Mouse (Mus musculus) adrenal gland, postnatal 4 days (tissue): ENCODE results near the gene Creb3l1. TPM values are rescaled to one million over a fixed set of nuclear protein-coding genes. Genes with fewer than 3 reads are reported as not detected.
A peak's percentile ranks its signal among the peaks of the same experiment; 100 is the strongest.

Experiments
- DNase-seq, 2 experiments: peaks; one replicate each; pipeline ENCODE4 v3.0.0; 2021 to 2022; ENCODE audit warnings: low spot score in 2 of 2, mixed read lengths in 2 of 2
- total RNA-seq, 2 experiments: library from RNA; stranded (reverse); gene quantifications; 2 replicates each; pipeline ENCODE4 v1.2.3; 2021

Gene Creb3l1
- total RNA-seq, 2 experiments from 2014 or later, result 20.0 to 22.7 TPM

- no peak for DNase-seq
Measured at GRCm38 (mm10) chr2:91967962-91968361, 56.3 kb downstream of the Creb3l1 start.

DNA sequence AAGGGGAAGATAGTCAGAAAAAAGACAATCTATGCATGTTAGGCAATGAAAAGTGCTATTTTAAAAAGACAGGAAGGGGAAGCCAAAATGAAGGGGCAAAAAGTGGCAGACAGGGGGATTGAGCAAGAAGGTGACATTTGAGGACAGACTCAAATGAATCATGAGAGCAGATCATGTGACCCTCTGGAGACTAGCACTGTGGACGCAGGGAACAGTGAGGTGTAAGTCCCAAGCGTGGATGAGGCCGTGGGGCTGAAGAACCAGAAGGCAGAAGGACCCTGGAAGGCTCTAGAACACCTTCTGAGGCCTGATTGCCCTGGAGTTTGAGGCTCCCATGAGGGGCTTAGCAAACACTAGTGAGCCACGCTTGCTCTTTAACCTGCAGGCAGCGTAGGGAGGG is 57.9 kb downstream of the Creb3l1 start:
- no peak for DNase-seq

GRCm38 (mm10) chr2:91965417-91965816 is 58.9 kb downstream of the Creb3l1 start:
- no peak for DNase-seq

DNA sequence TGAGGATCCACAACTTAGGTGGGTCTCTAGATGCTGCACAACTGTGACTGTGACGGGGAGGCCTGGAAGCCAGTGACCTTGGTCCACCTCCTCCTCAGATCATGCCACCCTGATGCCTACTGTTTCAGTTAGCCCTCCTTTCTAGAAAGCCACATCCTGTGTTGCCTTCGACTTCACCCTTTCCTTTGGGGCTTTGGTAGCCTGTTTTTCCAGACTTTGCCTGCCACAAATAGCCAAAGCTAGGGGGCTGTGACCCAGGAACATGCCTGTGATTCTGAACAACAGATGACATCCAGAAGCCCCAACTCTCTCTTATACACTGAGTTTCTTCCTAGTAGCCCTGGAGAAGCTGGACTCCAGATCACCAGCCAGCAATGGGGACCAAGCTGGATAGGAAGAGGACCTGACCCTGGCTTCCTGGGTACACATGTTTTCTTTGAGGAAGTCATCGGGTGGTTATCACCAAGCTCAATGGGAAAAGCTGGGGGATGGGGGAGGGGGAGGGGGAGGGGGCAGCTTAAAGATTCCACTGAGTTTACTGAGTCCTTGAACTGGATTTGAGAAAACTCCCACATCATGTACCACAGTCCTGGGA is 59.6 kb downstream of the Creb3l1 start:
- DNase-seq, result no peak

GRCm38 (mm10) chr2:91963443-91963932 is 60.8 kb downstream of the Creb3l1 start:
- DNase-seq, result peak; percentile 96 to 98

DNA sequence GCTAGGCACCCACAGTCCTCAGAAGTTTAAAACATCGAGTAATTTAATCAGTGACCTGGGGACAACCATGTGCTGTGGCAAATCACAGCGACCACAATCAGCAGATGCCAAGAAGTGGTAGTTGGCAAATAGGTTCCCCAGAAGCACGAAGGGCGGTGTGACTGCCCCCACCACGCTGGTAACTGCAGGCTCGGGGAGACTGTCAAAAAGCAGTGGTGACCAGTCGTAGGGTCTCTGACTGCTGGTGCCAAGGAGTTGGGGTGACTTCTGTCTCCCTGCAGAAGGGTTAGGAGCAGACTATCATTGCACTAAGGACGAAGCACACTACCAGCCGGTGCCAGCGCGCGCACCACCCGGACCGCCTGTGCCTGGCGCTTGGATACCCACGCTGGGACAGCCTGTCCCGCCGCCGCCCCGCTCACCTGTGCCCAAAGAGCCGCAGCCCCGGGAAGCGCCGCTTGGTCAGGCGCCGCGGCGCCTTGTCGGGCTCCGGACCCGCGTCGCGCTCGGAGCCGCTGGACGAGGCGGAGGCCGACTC is 61.4 kb downstream of the Creb3l1 start:
- no peak for DNase-seq

DNA sequence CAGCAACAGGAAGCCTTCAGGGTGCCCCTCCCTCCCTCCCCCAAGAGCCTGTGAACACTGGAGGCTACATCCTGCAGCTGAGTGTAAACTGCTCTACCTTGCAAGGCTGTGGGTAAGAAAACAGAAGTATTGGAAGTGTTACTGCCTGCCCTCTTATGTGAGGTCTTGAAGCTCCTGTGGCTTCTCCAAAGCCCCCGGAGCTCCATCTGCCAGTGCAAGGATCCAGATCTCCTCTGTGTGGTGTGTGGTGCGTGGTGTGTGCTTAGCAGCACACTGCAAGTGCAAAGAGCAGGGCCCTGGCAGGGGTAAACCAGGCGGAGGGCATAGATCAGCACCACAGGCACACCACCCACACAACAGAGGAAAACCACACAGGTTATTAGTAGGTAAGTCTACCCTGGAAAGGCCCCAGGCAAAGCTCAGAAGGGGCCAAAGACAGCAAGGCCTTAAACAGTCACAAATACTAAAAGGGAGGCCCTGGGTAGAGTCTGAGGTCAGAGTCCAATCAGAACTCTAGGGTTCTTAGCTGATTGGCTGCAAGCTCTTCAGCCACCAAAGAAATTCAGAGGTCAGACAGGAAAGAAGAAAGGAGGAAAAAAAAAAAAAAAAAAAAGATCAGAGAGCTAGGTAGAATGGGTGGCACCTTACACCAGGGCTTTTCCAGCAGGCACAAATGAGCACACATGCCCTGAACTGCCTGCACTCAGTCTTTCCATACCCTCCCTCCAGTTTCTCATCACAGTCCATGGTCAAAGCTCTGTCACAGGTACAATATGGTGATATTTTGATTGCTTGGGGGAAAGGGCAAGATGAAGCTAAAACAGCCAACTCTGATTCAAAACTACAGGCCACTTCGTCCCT is 62.2 kb downstream of the Creb3l1 start:
- DNase-seq, result no peak

DNA sequence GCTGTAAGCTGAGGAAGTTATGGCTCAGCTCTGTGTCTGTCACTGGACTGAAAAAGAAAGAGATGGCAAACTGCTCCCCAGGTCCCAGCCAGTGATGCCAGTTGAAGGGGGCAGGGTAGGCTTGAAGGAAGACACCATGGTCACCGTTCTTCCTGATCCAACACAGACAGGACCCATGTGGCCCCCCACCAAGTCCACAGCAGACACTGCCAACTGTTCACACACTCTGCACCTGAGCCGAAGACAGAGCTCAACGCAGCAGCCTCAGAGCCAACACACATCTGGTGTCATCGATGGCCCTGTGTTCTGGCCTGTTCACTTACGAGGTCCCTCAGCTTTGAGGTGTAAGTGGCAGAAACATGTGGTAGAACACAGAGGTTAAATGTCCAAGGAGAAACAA is 63.8 kb downstream of the Creb3l1 start:
- DNase-seq, result no peak

DNA sequence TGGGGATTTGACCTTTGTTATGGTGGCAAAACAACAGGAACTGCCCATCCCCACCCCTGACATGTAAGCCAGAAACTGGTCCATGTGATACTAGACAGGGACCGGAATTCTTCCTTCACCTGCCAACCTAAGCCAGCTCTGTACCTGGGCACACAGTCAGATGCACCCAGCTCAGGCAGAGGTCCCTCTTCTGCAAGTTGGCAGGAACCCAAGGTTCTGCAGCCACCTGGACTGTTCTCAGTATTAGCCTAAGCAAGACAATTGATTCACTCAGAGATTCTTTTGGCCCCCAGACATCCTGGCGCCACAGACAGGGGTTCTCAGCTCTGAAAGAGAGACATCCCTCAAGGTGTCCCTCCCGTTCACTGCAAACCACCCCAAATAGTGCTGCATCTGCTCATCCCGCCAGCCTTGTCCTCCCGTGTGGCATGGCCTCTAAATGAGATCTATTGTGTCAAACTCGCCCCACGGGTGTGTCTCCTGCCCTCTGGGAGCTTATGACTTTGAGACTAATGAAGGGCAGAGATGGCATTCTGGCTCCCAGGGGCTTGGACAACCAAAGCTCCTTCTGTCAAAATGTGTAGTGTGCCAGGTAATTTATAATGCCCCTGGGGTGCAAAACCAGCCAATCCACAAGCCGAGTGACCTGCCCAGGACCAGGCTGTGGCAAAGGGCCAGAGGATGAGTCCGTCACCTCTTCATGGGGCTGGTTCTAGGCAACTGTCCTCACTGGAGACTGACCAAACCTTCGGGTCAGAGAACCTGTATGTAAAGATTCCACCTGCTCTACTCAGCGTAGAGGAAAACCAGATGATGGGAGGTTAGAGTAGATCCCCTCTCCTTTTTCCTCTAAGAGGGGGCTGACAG is 64.5 kb downstream of the Creb3l1 start:
- DNase-seq, result no peak

DNA sequence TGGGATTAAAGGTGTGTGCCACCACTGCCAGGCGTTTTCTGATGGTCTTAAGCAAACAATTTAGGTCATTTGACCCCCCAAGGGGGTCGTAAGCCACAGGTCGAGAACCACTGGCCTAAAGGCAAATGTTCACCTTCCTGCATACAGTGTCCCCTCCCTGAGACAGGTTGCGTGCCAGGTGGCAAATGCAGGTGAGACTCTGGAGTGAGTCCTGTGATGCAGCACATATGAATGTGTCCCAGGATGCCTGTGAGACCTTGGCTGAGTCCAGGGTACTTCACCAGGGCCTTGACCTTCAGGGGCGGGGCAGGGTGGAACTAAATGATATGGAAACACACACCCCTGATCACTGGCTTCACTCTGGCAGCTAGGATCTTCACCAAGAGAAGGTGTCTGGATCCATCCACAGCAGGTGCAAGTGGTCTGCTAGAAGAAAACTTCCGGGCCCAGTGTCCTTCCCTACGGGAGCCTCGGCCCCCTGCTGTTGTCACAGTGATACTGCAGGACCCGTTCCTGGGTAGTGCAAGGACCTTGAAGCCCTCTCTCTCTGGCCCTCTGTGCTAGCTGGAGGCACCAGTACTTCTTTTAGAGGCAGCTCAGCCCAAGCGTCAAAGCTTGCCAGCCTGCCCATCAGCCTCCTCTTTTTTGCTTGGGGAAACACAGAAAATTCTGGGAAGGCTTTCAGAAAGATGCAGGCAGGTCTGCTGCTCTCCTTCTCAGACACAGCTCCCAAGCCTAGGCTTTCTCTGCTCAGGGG is 65.4 kb downstream of the Creb3l1 start:
- no peak for DNase-seq

DNA sequence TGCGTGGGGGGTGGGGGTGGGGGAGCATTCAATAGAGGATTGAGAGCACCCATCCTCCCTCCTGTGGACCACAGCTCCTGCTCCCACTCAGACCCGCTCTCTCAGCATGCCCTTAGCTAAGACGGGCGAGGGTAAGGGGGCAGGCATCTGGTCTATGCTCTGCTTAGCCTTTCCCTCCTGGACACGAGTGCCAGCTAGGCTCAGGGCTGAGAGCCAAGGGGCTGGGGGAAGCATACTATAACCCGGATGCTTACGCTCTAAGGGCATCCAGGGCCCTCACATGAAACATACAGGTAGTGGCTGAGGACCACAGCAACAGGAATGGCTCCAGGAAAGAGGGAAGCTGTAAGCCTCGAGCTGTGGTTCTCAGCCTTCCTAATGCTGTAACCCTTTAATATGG is 66.3 kb downstream of the Creb3l1 start:
- DNase-seq, result no peak

DNA sequence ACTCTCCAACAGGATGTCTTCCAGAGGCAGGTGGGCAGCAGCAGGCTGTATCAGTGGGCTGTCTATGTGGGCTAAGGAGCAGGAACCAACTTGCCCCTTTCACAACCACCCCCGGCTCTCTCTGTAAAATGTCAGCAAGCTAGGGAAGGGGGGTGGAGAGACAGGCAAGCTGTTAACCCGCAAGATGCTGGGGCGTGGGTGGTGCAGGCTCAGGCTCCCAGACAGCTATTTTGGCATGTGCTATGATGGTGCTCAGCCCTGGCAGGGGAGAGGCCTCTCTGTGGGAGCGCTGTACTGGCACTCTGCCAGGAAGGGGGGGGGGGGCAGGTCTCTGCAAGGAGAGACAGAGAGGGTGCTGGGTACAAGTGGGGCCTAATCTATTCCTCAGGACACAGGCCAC is 67.2 kb downstream of the Creb3l1 start:
- no peak for DNase-seq

- DNase-seq, result no peak
Measured at GRCm38 (mm10) chr2:91955875-91956274, 68.4 kb downstream of the Creb3l1 start.

- no peak for DNase-seq
Measured at GRCm38 (mm10) chr2:91955121-91955591, 69.1 kb downstream of the Creb3l1 start.

DNA sequence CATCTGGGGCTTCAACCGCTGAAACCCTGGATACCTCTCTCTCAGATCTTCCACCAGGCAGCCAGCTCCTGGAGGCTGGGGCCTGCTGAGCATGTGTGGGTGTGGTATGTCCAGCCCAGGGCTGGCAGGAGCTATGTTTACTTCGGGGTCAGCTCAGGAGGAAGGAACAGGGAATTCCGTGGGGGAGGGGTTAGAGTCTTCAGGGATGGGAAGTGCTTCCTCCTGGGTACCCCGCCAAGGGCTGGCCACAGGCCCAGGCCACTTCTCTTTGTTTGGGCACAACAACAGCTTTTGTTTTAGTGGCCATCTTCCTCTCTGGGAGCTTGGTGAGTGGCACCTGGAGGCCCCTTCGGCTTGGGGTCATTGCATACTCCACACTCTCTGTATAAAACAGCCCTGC is 70.5 kb downstream of the Creb3l1 start:
- no peak for DNase-seq

GRCm38 (mm10) chr2:91950275-91951085 is 73.8 kb downstream of the Creb3l1 start:
- no peak for DNase-seq

GRCm38 (mm10) chr2:91949411-91950274 is 74.7 kb downstream of the Creb3l1 start:
- no peak for DNase-seq

GRCm38 (mm10) chr2:91948792-91949241 is 75.5 kb downstream of the Creb3l1 start:
- DNase-seq, result no peak

DNA sequence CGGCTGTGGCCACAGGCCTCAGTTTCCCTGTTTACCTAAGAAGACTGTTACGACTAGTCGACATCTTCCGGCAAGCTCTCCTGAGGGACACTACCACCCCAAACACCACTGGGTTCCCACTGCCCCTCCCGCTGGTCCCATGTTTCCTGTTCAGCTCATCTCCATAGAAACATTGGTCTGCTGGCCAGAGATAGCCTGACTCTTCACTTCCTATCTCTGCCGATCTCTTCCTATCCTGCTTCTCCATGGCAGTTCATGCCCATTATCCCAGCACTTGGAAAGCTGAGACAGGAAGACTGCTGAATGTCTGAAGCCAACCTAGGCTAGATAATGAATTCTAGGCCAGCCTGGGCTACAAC is 76.2 kb downstream of the Creb3l1 start:
- no peak for DNase-seq
